20 mouse cellular contexts compared by ENCODE assay signal in genomic region chr12:73776401-73776945, GRCm38 (mm10).
DNase-seq lines count a peak whose midpoint lies in the region; ATAC-seq and TF ChIP-seq lines count a peak whose summit lies in the region.
"Had no signal": no experiment of that assay in that cellular context is flagged by ENCODE, and none has a peak within 500 bp of the region (broad histone marks: within the 10 kb centered on the region; RNA-seq: fewer than 3 reads in every experiment).

No protein-coding gene starts in this region.

- H3K27ac ChIP-seq in limb, embryonic 15.5 days: 0 out of 2 replicates have a peak overlapping the region, but pooled peaks have one; percentile 80
- H3K27ac ChIP-seq in limb, embryonic 10.5 days: no peak overlapping the region
- no peak overlapping the region for H3K27ac ChIP-seq in CH12.LX (ENCODE audit: insufficient read depth, low read depth)
- no peak overlapping the region for H3K27ac ChIP-seq in kidney, embryonic 16.5 days (ENCODE audit: low read length)
- H3K27ac ChIP-seq: embryonic facial prominence, embryonic 13.5 days; forebrain, embryonic 12.5 days; hindbrain, embryonic 13.5 days had no signal

- H3K9me3 ChIP-seq in limb, embryonic 15.5 days: no peaks in the 10 kb centered on the region
- H3K9me3 ChIP-seq in limb, embryonic 10.5 days (replicated peaks): no peaks in the 10 kb centered on the region
- no peaks in the 10 kb centered on the region for H3K9me3 ChIP-seq in CH12.LX (replicated peaks; ENCODE audit: low read length)
- H3K9me3 ChIP-seq in kidney, embryonic 16.5 days (ENCODE audit: low read length): no peaks in the 10 kb centered on the region
- H3K9me3 ChIP-seq: embryonic facial prominence, embryonic 13.5 days; forebrain, embryonic 12.5 days; hindbrain, embryonic 13.5 days had no signal

- TF ChIP-seq EP300 in CH12.LX (IDR thresholded peaks at IDR 0.05; ENCODE audit: low read length): no peak

- H3K79me2 ChIP-seq in CH12.LX (replicated peaks; ENCODE audit: control insufficient read depth, extremely low read depth, insufficient read depth, poor library complexity, severe bottlenecking): no peaks in the 10 kb centered on the region

- no peak for TF ChIP-seq POLR2A in CH12.LX (IDR thresholded peaks at IDR 0.05; ENCODE audit: low read depth, low read length)

- no peaks in the 10 kb centered on the region for H3K36me3 ChIP-seq in limb, embryonic 15.5 days
- no peaks in the 10 kb centered on the region for H3K36me3 ChIP-seq in limb, embryonic 10.5 days
- no peaks in the 10 kb centered on the region for H3K36me3 ChIP-seq in CH12.LX (replicated peaks in 1 of 2; ENCODE audit: control insufficient read depth in 1 of 2, insufficient read depth in 1 of 2, low read length in 1 of 2)
- no peaks in the 10 kb centered on the region for H3K36me3 ChIP-seq in kidney, embryonic 16.5 days (ENCODE audit: insufficient read depth, low read length)
- H3K36me3 ChIP-seq: embryonic facial prominence, embryonic 13.5 days; forebrain, embryonic 12.5 days; hindbrain, embryonic 13.5 days had no signal

- in situ Hi-C loops in CH12.LX (cut with MboI; ENCODE audit: low pct_ligation_motif_present, low pct_unique_long_range_greater_than_20kb, low sequenced_read_pairs): no loop called here

- DNase-seq in limb, embryonic 10.5 days (ENCODE audit: low spot score): no peak
- no peak for DNase-seq in CH12.LX (ENCODE audit: extremely low read depth)
- DNase-seq in adrenal gland, postnatal 10 days: peak; percentile 60
- DNase-seq in MN1 (ENCODE audit: low spot score): no peak
- no peak for DNase-seq in gastrocnemius, postnatal 4 days (ENCODE audit: low spot score in 2 of 2)
- DNase-seq: cerebellum, adult 18-20 months; cerebellum, adult 9-11 months; cerebellum, postnatal 36 days; gastrocnemius, postnatal 10 days; heart, adult 11 months; heart, postnatal 10 days; kidney, adult 2 months had no signal

- TF ChIP-seq RAD21 in CH12.LX (IDR thresholded peaks at IDR 0.05; ENCODE audit: low read depth, low read length): no peak

- H3K4me2 ChIP-seq in limb, embryonic 15.5 days: no peak overlapping the region
- H3K4me2 ChIP-seq in CH12.LX (ENCODE audit: insufficient read depth, low read depth, poor library complexity, severe bottlenecking): no peak overlapping the region
- H3K4me2 ChIP-seq in kidney, embryonic 16.5 days (replicated peaks; ENCODE audit: low read depth, low read length): no peak overlapping the region
- H3K4me2 ChIP-seq: embryonic facial prominence, embryonic 13.5 days; forebrain, embryonic 12.5 days; hindbrain, embryonic 13.5 days had no signal

- H3K27me3 ChIP-seq in limb, embryonic 15.5 days: no peaks in the 10 kb centered on the region
- no peaks in the 10 kb centered on the region for H3K27me3 ChIP-seq in limb, embryonic 10.5 days (ENCODE audit: low read depth, poor library complexity, severe bottlenecking)
- peaks cover 5% of the 10 kb centered on the region for H3K27me3 ChIP-seq in CH12.LX (replicated peaks)
- H3K27me3 ChIP-seq in kidney, embryonic 16.5 days (ENCODE audit: insufficient read depth, low read length): no peaks in the 10 kb centered on the region
- H3K27me3 ChIP-seq: embryonic facial prominence, embryonic 13.5 days; forebrain, embryonic 12.5 days; hindbrain, embryonic 13.5 days had no signal

- H3K4me3 ChIP-seq in limb, embryonic 15.5 days: no peak overlapping the region
- H3K4me3 ChIP-seq in limb, embryonic 10.5 days: no peak overlapping the region
- no peak overlapping the region for H3K4me3 ChIP-seq in CH12.LX (replicated peaks in 1 of 3; ENCODE audit: low read depth in 2 of 3, low read length in 2 of 3, poor library complexity in 1 of 3)
- H3K4me3 ChIP-seq in kidney, embryonic 16.5 days (ENCODE audit: low read length): no peak overlapping the region
- H3K4me3 ChIP-seq: embryonic facial prominence, embryonic 13.5 days; forebrain, embryonic 12.5 days; hindbrain, embryonic 13.5 days had no signal

- 73% methylated on average over 6 of the region's 6 CpGs for WGBS in limb, embryonic 15.5 days
- 92% methylated on average over 6 of the region's 6 CpGs for WGBS in limb, embryonic 10.5 days
- WGBS in kidney, embryonic 16.5 days: 87% methylated on average over 6 of the region's 6 CpGs

- no peak for ATAC-seq in limb, embryonic 15.5 days (ENCODE audit: insufficient number of reproducible peaks, low FRiP score, low TSS enrichment, low read depth)
- no peak for ATAC-seq in kidney, embryonic 16.5 days (ENCODE audit: low FRiP score, low TSS enrichment)
- ATAC-seq: CD4-positive, CD25-positive, alpha-beta regulatory T cell, adult 4 months; forebrain, embryonic 16.5 days; intestine, embryonic 16.5 days had no signal

- TF ChIP-seq CTCF in CH12.LX (conservative IDR thresholded peaks at IDR 0.05 in 1 of 2, IDR thresholded peaks at IDR 0.05 in 1 of 2; ENCODE audit: low read depth in 2 of 2, low read length in 2 of 2): no peak

- H3K9ac ChIP-seq in limb, embryonic 15.5 days: no peak overlapping the region
- H3K9ac ChIP-seq in CH12.LX (ENCODE audit: insufficient read depth, low read depth): no peak overlapping the region
- no peak overlapping the region for H3K9ac ChIP-seq in kidney, embryonic 16.5 days (replicated peaks; ENCODE audit: low read length)
- H3K9ac ChIP-seq: embryonic facial prominence, embryonic 13.5 days; forebrain, embryonic 12.5 days; hindbrain, embryonic 13.5 days had no signal

- peaks cover 39% of the 10 kb centered on the region for H3K4me1 ChIP-seq in limb, embryonic 15.5 days
- peaks cover 14% of the 10 kb centered on the region for H3K4me1 ChIP-seq in limb, embryonic 10.5 days
- peaks cover 12 to 58% of the 10 kb centered on the region in 2 experiments for H3K4me1 ChIP-seq in CH12.LX (ENCODE audit: control insufficient read depth in 1 of 2, insufficient read depth in 2 of 2)
- H3K4me1 ChIP-seq in kidney, embryonic 16.5 days (ENCODE audit: insufficient read depth, low read length): no peaks in the 10 kb centered on the region
- H3K4me1 ChIP-seq: forebrain, embryonic 12.5 days had no signal

- dilution Hi-C loops in CH12.LX (cut with MboI; ENCODE audit: extremely low pct_ligation_motif_present, extremely low pct_unique_long_range_greater_than_20kb, low sequenced_read_pairs): no loop called here

TF ChIP-seq in CH12.LX, 34 proteins besides CTCF, POLR2A, EP300 and RAD21:
- TF ChIP-seq MAX (IDR thresholded peaks at IDR 0.05; ENCODE audit: low read length): no peak
- no peak for TF ChIP-seq HCFC1 (IDR thresholded peaks at IDR 0.05; ENCODE audit: low read depth, low read length)
- TF ChIP-seq TBP (conservative IDR thresholded peaks at IDR 0.05; ENCODE audit: low read depth, low read length): peak; percentile 67; the same call in 1 of the 2 replicates
